Mouse (Mus musculus) bone marrow, adult 2 months (tissue): ENCODE measurements around the gene Ptpn13. TPM values are rescaled to one million over a fixed set of nuclear protein-coding genes. Genes with fewer than 3 reads are reported as not detected.
A peak's percentile ranks its signal among the peaks of the same experiment; 100 is the strongest.

ENCODE experiments used
- H3K27ac ChIP-seq: fragments of 200-500 bp; 2 replicates; pipeline ENCODE4 v1.5.1; 2012; ENCODE audit warnings: low read depth, mild to moderate bottlenecking, control low read depth, inconsistent platforms, low read length; ENCODE audit not compliant: control insufficient read depth, poor library complexity, insufficient read depth
- H3K4me1 ChIP-seq: fragments of 200-500 bp; 2 replicates; pipeline ENCODE4 v1.6.1; 2011; ENCODE audit warnings: low read length; ENCODE audit not compliant: control insufficient read depth, insufficient read depth
- H3K4me3 ChIP-seq: fragments of 200-500 bp; replicated peaks from 2 replicates; pipeline ENCODE3; 2011; ENCODE audit warnings: mild to moderate bottlenecking, low read depth, low read length, control low read depth; ENCODE audit not compliant: control insufficient read depth
- CTCF ChIP-seq: fragments of 200-500 bp; IDR thresholded peaks from 2 replicates; pipeline ENCODE4 v1.5.1; 2011; ENCODE audit warnings: low read length, control low read depth; ENCODE audit not compliant: control insufficient read depth, insufficient read depth
- POLR2A ChIP-seq: fragments of 200-500 bp; IDR thresholded peaks from 2 replicates; pipeline ENCODE4 v1.6.1; 2011; ENCODE audit warnings: low read depth, mild to moderate bottlenecking, control low read depth, low read length, borderline replicate concordance; ENCODE audit not compliant: control insufficient read depth
- WGBS: fragments of 180-500 bp; shearing (Covaris S2); methylation state at CpG from one replicate; pipeline ENCODE4 v1.1.7; 2018; 5-methylcytosine and 5-hydroxymethylcytosine counted together
- polyA plus RNA-seq: library from polyadenylated mRNA; stranded (reverse); fragments of >200 nt; gene quantifications from 2 replicates; pipeline ENCODE4 v1.2.4, GENCODE M21; 2011; ENCODE audit warnings: low replicate concordance; ENCODE audit not compliant: missing spikeins, insufficient read depth, insufficient read length

The Ptpn13 gene
- polyA plus RNA-seq, 1 experiment, result 2.4 TPM

DNA sequence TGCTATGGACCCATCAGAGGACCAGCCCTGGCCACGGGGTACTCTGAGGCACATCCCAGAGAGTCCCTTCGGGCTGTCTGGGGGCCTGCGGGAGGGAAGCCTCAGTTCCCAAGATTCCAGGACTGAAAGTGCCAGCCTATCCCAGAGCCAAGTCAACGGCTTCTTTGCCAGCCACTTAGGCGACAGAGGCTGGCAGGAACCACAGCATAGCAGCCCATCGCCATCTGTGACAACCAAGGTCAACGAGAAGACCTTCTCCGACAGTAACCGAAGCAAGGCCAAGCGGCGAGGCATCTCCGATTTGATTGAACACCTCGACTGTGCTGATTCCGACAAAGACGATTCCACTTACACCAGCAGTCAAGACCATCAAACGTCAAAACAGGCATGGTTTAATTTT lies 129.8 kb downstream of the Ptpn13 start:
- no peak for TF ChIP-seq POLR2A
- no peak for TF ChIP-seq CTCF
- Histone ChIP-seq H3K27ac (no peak overlapping the region), H3K4me1 (no peaks in the 10 kb centered on the region), H3K4me3 (no peak overlapping the region)
- 90% methylated on average over 16 of the region's 16 CpGs for WGBS

DNA sequence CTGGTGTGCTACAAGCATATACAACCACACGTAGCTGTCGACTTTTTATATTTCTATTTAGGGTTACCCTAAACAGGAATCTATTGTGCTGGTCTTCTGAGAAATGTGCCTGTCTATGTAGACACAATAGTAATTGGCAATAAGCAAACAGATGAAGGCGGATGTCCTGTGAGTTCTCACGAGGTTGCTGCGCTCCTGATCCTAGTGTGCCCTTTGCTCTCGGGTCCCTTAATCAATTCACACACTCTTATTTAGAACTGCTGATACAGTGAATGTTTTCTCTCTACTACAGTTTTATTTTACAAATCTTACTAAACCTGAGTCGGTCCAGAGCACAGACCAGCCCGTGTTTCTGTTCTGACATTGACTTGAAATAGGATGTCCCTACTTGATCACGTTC lies 135.6 kb downstream of the Ptpn13 start:
- TF ChIP-seq POLR2A, result no peak
- TF ChIP-seq CTCF, result no peak
- Histone ChIP-seq H3K27ac (no peak overlapping the region), H3K4me1 (no peaks in the 10 kb centered on the region), H3K4me3 (no peak overlapping the region)
- WGBS, result 71% methylated on average over 9 of the region's 9 CpGs

DNA sequence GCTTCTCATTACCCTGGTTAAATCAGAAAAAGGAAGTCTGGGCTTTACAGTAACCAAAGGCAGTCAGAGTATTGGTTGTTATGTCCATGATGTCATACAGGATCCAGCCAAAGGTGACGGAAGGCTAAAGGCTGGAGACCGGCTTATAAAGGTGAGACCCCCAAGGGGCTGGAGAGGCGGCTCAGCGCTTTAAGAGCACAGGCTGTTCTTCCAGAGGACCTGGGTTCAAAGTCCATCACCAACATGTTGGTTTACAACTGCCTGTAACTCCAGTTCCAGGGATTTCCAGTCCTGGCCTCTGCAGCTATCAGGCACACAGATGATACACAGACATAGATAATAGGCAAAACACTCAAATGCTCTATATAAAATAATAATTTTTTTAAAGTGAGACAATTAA lies 143.0 kb downstream of the Ptpn13 start:
- H3K4me3 ChIP-seq, result no peak overlapping the region
- WGBS, result 81% methylated on average over 4 of the region's 4 CpGs
- no peaks in the 10 kb centered on the region for H3K4me1 ChIP-seq
- TF ChIP-seq CTCF (no peak), POLR2A (no peak)
- no peak overlapping the region for H3K27ac ChIP-seq

DNA sequence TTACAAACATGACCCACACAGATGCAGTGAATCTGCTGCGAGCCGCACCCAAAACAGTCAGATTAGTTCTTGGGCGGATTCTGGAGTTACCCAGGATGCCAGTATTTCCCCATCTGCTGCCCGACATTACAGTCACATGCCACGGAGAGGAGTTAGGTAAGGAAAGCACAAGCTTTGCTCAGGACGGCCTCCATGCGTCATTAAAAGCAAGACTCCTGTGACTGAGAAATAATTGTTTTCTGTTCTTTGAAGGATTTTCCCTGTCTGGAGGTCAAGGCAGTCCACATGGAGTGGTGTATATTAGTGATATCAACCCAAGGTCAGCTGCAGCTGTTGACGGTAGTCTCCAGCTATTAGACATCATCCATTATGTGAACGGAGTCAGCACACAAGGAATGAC lies 144.5 kb downstream of the Ptpn13 start:
- 85% methylated on average over 9 of the region's 9 CpGs for WGBS
- no peaks in the 10 kb centered on the region for H3K4me1 ChIP-seq
- no peak overlapping the region for H3K27ac ChIP-seq
- H3K4me3 ChIP-seq, result no peak overlapping the region
- TF ChIP-seq POLR2A (no peak), CTCF (no peak)

DNA sequence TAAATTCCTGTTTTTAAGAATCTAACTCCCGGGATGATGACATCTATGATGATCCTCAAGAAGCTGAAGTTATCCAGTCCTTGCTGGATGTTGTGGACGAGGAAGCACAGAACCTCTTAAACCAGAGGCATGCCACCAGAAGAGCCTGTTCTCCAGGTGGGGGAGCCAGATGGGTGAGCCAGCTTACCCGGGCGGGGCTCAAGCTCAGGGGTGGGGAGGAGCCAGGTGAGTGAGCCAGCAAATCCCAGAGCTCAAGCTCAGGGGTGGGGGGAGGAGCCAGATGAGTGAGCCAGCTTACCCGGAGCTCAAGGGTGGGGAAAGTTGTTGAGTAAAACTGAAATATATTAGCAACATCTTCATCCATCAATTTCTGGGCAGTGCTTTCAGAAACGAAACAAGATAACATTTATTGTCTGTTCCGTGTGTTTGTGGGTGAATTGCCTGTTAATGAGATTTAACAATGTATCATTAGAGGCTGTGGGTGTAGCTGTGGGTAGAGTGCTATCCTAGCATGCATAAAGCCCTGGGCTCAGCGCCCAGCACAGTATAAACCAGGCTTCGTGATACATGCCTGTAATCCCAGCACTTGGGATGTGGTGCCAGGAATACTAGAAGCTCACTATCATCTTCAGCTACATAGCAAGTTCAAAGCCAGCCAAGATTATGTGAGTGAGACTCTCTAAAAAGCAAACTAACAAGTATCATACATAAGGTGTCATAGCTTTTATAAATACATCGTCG lies 154.9 kb downstream of the Ptpn13 start:
- WGBS, result 60% methylated on average over 11 of the region's 11 CpGs
- no peaks in the 10 kb centered on the region for H3K4me1 ChIP-seq
- H3K27ac ChIP-seq, result no peak overlapping the region
- TF ChIP-seq CTCF, result no peak
- no peak for TF ChIP-seq POLR2A
- H3K4me3 ChIP-seq, result no peak overlapping the region

DNA sequence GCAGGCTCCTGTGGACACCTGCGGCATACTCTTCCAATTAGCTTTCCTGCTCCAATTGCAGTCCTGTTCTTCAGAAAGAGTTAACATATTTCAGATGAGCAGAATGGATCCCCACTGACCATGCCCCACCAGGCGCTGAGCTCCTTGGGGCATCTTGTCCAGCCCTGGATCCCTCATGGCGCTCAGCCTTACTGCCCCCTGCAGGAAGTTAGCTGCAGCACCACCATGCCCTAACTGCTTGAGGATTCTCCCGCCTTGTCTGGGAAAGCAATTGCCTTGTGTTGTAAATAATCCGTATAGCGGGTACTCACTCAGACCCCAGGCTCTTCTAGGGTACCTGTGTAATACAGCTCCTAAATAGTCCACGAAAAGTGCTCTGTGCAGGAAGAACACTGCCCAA lies 162.2 kb downstream of the Ptpn13 start:
- TF ChIP-seq CTCF, result peak; percentile 35; the same call in 1 of the 2 replicates
- no peak for TF ChIP-seq POLR2A
- Histone ChIP-seq H3K27ac (no peak overlapping the region), H3K4me1 (no peaks in the 10 kb centered on the region), H3K4me3 (no peak overlapping the region)
- WGBS, result 77% methylated on average over 7 of the region's 7 CpGs

DNA sequence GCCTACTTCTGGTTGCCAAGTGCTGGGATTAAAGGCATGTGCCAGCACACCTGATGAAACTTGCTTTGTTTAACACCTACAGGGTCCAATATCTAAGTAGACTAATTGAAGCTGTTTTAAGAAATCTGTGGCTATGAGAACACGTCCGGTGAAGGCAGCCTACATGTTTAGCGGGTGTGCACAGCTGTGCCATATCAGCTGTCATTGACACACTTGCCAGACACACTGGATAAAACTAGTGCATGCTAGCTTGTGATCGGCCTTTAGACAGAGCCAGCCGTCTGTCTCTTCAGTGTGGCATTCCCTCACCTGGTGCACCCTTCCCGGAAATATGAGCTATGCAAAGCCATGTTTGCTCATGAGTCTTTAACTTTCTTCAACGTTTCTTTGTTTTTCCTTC lies 166.9 kb downstream of the Ptpn13 start:
- WGBS, result 85% methylated on average over 7 of the region's 7 CpGs
- H3K4me3 ChIP-seq, result no peak overlapping the region
- H3K27ac ChIP-seq, result no peak overlapping the region
- TF ChIP-seq POLR2A, result no peak
- TF ChIP-seq CTCF, result no peak
- no peaks in the 10 kb centered on the region for H3K4me1 ChIP-seq

DNA sequence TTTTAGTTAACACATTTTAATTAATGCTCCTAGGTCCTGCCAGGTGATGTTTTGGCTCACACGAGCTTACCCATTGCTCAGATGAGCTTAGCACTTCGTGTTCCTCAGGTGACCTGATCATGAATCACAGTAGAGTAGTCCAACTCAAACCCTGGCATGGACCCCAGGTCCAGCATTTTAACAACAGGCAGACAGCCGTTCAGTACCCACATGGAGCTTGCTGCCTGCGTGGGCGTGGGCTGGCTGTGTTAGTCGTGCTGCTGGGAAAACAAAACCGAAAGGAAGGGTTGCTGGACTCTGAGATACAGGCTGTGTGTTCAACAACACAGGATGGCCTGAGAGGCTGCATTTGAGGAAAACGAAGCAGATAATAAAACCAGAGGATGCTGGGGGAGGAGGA lies 167.7 kb downstream of the Ptpn13 start:
- TF ChIP-seq CTCF, result no peak
- no peak for TF ChIP-seq POLR2A
- no peak overlapping the region for H3K4me3 ChIP-seq
- no peak overlapping the region for H3K27ac ChIP-seq
- no peaks in the 10 kb centered on the region for H3K4me1 ChIP-seq
- WGBS, result 40% methylated on average over 8 of the region's 8 CpGs

DNA sequence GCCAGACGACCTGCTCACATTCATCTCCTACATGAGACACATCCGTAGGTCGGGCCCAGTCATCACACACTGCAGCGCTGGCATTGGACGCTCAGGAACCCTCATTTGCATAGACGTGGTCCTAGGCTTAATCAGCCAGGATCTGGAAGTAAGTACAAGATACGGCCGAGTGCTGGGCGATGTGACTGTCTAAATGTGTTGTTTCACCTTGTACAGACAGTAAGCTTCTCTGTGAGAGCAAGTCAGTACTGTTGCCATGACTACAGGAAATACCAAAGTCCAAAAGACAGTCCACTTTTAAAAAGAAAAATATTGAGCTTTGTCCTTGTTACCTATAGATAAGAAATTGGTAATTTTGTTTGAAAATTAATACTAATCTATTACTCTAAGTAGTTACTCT lies 168.6 kb downstream of the Ptpn13 start:
- WGBS, result 80% methylated on average over 9 of the region's 9 CpGs
- no peak overlapping the region for H3K4me3 ChIP-seq
- no peak overlapping the region for H3K27ac ChIP-seq
- no peaks in the 10 kb centered on the region for H3K4me1 ChIP-seq
- TF ChIP-seq CTCF (no peak), POLR2A (no peak)
